Mouse (Mus musculus): Measurements from ENCODE around the gene Ltbp2. TPM values are rescaled to one million over a fixed set of nuclear protein-coding genes. Genes with fewer than 3 reads are reported as not detected.

Gene Ltbp2
- total RNA-seq, 2 experiments from 2014 or later = 0.48 to 1.5 TPM

DNA sequence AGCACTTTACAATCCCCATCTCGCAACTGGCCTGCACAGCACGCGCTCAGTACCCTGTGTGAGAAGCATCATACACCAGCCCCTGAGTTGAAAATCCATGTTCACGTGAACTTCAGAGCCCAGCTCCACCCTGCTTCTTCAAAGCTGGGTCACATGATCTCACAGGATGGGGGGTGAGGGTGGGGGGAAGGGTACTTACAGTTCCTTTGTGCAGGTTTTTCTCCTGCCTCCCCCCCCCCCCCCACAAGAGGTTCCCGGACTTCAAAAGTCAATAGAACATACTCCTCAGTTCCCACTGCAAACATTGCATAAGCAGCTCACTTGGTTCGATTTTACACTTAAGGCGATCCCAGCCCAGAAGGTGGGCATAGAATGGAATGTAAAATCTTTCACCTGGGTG, 106.7 kb downstream of the Ltbp2 start:
- no peak for DNase-seq
- intact Hi-C loops (cut with DNase I) = no loop called here

DNA sequence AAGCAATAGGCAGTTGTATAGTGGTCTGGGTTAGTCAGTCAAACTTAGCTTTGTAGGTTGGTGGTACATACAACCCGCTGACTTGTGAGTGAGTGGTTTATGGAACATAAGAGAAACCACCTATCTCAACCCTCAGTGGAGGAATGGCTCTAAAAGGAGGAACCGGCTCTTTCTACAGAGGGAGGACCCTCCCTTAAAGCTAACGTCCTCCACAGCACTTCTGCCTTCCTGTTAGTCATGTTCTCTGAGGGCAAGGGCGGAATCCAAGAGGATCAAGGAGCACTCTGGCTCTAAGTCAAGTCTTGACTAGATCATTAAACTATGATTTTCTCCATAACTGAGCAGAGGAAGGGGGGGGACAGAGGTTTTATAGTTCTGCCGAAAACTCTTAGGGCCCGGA, 108.8 kb downstream of the Ltbp2 start:
- intact Hi-C loops (cut with DNase I) = no loop called here

DNA sequence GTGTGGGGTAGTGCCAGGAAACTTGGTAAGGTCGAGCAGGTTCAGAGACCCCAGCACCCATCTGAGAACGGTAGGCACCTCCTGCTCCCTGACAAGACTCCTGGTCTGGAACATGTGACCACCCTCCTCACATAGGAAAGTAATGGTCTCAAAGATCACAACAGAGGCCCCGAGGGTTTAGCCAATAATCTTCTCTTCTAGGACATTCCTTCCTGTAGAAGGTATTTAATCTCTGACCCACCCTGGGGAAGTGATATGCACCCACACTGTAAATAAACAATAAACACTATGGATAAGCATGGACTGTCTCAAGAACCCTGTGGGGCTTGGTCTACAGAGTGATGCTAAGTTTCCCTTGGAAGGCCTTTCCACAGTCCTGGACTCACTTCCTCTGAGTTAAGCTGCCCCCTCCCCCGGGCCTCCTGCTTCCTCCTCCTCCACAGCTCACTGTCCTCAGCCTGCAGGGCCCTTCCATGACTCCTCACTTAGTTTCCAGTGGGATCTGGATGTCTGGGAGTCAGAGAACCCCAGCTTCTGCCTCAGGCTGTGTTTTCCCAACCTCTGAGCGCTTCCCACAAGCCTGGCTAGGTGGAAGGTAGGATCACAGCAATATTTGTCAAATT, 110.1 kb downstream of the Ltbp2 start:
- DNase-seq = no peak
- intact Hi-C loops (cut with DNase I) = no loop called here

More for the DNA sequence above, 108.8 kb downstream of the Ltbp2 start:
- no peak for DNase-seq

DNA sequence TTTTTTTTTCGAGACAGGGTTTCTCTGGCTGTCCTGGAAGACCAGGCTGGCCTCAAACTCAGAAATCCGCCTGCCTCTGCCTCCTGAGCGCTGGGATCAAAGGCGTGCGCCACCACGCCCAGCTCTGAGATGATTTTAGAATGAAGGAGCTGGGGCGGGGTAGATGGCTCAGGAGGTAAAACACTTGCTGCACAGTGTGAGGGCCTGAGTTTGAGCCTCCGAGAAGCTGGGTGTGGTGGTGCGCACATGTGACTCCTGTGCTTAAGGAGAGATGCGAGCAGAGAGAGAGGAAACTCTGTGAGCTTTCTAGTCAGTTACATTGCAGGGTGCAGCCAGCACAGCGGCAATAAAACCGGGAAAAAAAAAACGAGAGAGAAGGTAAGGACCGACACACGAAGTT, 110.8 kb downstream of the Ltbp2 start:
- intact Hi-C loops (cut with DNase I) = no loop called here
- no peak for DNase-seq

DNA sequence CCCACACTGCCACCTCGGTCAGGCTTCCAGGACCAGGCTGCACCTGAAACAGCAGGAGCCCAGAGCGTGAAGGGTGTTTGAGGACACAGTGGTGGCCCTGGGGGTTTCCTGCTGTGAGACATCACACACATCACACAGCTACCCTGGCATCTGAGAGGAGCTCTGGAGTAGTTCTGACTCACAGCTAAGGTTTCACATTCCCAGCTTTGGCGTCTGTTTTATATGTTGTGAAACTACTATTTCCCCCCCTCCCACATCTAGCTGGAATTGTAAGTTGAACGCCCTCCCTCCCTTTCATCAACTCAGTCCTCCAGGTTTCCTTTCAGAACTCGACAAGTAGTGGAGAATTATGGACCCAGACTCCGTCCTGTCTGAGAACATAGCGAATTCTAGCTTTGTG, 111.6 kb downstream of the Ltbp2 start:
- intact Hi-C loops (cut with DNase I) = no loop called here

DNA sequence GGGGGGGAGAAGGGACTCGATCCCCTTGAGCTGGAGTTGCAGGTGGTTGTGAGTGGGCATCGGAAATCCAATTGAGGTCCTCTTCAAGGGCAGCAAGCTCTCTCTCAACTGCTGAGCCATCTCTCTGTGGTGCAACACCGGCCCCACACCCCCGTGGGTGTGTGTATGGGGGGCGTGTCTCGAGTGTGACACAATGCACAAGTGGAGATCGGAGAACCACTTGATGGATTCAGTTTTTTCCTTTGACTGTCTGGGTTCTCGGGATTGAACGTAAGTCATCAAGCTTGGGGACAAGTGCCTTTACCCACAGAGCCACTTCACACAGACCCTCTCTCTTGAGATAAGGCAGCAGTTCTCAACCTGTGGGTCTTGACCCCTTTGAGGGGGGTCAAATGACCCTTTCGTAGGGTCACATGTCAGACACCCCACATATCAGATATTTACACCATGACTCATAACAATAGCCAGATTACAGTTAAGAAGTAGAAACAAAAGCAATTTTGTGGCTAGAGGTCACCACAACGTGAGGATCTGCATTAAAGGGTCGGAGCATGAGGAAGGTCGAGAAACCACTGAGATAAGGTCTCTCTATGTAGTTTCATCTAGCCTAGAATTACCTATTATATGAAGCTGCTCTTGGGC, 112.6 kb downstream of the Ltbp2 start:
- intact Hi-C loops (cut with DNase I) = no loop called here
- no peak for DNase-seq

More for the DNA sequence above, 111.6 kb downstream of the Ltbp2 start:
- DNase-seq = no peak

DNA sequence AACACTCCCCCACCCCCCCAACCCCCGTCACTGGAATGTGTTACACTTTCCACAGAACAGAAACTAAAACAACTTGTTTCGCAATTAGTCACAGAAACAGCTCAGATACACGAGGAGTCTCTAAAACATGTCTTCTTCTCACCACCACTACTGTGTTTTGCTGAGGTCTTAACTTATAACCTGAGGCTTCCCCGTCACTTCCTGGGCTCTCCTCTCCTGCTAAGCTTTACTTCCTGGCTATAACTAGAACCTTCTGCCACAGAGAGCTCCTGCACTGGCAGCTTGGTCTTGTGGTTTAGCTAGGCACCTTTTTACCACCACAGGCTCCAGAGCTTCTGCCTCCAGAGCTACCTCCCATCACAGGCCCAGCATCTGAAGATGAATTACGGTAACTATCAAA, 113.8 kb downstream of the Ltbp2 start:
- no peak for DNase-seq
- intact Hi-C loops (cut with DNase I) = no loop called here

DNA sequence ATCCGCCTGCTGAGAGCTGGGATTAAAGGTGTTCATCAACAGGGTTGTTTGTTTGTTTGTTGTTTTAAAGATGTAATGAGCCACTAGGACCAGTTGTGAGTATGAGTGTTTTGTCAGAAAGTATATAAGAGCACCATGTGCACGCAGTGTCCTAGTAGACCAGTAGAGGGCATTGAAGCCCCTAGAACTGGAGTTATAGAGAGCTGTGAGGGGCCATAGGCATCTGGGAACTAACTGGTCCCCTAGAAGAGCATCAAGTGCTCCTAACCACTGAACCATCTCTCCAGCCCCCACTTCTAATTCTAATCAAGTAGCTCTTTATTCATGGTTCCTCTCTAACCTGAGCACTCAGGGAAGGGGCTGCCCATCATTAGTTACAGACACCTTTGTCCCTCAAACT, 117.3 kb downstream of the Ltbp2 start:
- DNase-seq = no peak
- intact Hi-C loops (cut with DNase I) = no loop called here

DNA sequence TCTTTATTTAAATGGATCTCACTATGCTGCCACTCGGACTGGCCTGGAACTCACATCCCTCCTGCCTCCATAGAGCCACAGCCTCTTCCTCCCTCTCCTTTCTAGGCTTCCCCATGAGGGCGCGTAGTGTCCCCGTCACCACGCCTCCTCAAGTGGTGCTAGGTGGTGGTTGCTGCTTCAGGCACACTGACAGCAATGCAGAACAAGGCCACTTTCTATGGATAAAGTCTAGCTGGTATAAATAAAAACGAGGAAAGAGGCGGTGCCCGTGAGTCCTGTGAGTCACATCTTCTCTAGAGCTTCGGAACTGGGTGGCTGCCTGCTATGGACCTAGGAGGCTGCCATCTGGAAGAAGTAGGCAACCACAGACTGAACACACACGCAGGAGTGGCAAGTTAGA, 120.3 kb downstream of the Ltbp2 start:
- intact Hi-C loops (cut with DNase I) = no loop called here
- DNase-seq = no peak

DNA sequence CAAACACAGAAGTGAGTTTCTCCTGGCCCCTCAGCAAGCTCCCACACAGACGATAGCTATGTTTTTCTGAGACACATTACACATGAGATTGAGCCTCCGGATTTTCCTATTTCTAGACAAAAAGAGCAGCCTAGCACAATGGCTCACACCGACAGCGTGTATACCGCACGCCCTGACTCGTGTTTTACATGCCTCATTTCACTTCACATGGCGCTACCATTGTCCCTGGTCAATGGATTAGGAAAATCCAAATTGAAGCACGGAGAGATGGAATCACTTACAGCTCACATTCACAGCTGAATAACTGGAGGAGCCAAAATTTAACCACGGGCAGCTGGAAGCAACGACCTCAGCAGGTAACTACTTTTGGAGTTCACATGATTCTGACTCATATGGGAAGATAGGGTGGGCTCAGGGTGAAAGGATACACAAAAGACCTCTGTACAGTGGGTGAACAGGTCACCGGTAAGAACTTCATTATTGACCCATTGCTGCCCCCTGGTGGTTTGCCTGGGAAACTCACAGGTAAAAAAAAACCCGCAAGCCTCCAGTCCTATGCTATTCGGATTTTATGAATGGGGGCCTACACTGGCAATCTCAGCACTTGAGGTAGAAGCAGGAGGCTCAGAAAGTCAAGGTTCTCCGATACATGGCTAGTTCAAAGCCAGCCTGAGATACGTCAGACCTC, 121.2 kb downstream of the Ltbp2 start:
- intact Hi-C loops (cut with DNase I) = loop anchor here (1.0 kb wide), 1 partner anchor 101 kb away; no protein-coding TSS in a partner anchor
- DNase-seq = peak in 1 of 2 experiments; percentile 36

DNA sequence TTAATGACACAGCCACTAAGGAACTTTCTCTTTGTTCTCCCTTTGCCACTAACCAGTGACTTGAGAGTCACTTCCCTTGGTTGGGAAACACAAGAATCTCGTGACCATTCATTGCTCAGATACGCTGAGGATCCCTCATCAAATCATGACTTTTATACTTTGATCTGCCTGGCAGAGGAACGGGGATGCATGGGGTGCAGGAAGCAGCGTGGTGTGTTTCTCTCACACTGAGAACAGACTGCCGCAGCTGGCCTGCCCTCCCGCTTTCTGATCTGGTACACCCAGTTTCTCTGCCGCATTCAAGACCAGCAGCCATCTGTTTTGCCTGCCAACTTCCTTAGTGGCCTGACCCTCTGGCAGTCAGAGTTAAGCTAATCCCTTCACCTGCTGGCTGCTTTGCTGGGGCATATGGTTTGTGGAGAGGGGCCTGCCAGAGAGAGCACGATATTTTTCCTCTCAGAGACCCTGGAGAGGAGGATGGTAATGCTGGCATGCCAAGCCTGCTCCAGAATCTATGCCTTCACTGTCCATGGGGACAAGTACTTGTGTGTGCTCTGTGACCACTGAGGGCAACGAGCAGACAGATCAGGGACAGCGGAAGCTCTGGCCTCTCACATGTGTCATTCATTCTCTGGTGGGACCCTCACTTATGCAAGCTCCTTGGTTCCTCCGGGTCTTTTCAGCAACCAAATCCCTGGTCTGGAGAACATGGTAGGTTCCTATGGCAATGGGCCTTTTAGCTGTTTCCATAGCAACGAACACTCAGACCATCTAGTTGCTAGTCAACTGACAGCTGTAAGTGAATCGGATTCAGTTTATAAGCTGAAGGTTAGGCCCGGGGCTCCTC, 124.0 kb downstream of the Ltbp2 start:
- intact Hi-C loops (cut with DNase I) = loop anchor here (1.0 kb wide), 1 partner anchor 20 kb away; no protein-coding TSS in a partner anchor
- no peak for DNase-seq

DNA sequence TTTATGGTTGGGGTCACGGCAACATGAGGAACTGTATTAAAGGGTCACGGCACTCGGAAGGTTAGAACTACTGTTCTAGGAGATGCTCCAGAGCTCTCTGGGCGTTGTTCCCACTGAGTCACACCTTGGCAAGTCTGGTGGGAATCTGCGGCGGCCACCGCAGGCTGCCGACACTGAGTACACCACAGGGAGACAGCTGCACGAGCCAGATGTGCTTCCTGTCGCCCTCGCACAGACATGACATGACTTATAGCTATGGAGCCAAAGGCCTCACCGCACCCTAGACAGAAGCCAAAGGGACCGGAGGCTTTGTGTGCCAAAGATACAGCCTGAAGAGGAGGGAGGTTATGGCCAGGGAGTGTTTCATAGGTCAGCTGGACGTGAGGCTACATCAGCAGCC, 125.7 kb downstream of the Ltbp2 start:
- intact Hi-C loops (cut with DNase I) = loop anchor here (2.0 kb wide), 1 partner anchor 22 kb away; no protein-coding TSS in a partner anchor

DNA sequence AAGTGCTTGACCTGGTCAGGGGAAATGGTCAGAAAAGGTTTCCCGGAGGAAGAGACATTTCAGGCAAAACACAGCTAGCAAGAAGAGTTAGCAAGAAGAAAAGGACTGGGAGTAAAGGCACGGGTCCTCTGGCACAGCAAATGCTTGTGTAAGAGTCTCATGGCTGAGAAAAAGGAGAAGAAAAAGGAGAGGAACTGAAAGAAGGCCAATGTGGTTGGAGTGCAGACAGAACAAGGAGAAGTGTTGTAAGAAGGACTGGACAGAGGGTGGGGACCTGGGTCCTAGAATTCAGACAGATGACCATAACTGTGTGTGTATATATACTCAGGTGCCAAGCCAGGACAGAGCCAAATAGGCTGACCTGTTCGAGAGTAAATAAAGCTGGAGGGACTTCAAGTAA, 128.2 kb downstream of the Ltbp2 start:
- DNase-seq = no peak
- intact Hi-C loops (cut with DNase I) = no loop called here

More for the DNA sequence above, 125.7 kb downstream of the Ltbp2 start:
- peak; percentile 65 to 71 for DNase-seq

DNA sequence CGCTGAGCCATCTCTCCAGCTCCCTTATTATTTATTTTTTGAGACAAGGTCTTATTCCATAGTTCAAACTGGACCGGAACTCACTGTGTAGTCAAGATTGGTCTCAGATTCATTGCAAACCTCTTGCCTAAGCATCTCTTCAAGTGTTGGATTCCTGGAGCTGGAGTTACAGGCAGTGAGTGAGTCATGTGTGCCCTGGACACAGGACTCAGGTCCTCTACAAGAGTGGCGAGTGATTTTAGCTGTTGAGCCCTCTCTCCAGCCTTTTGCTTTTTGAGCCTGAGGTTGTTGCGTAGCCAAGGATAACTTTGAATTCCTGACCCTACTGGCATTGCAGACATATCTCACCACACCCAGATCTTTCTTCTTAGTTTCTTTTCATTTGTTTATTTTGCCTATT, 130.6 kb downstream of the Ltbp2 start:
- intact Hi-C loops (cut with DNase I) = no loop called here
- DNase-seq = no peak

DNA sequence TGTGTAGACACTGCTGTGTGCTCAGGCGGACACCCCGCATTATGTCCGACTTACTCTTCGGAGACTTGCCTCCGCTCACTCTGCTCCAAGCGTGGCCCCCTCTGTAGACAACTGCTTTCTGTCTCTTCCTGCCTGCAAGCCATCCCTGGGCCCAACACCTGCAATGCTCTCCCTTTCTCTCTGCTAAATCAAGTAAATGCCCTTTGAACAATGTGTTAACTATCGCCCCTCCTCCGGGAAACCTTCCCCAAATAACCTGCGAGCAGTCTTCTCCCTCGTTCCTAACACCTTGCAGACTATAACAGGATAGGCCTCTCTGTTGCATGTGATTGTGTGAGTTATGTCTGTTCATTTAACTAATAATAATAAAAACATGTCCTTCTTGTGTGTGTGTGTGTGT, 132.8 kb downstream of the Ltbp2 start:
- no peak for DNase-seq
- intact Hi-C loops (cut with DNase I) = no loop called here

DNA sequence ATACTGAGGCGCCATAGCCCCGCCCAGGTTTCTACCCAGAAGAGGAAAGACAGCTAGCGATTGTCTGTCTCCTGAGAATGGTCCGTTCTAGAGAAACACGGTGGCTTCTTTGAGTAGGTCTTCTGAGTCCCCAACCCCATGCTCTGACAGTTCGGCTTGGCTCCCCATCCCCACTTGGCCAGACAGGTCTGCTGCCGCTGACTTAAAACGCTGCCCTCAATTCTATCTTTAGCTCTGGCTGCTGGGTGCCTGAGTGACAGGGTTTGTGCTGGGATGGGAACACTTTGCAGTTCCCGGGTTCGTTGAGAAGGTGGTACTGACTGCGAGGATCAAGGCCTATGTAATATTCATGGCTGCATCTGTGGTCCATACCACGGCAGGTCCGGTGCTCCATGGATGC, 143.0 kb downstream of the Ltbp2 start:
- no peak for DNase-seq
- intact Hi-C loops (cut with DNase I) = no loop called here

Other genes with a start within 250 kb of the Ltbp2 start
- not detected for gene Vrtn, start 235.5 kb downstream of the Ltbp2 start, total RNA-seq (2021)
- gene Syndig1l, start 177.7 kb downstream of the Ltbp2 start, total RNA-seq (2021) = not detected
- gene Npc2, start 103.4 kb downstream of the Ltbp2 start, total RNA-seq (2021) = 10 to 100 TPM; 12.7 to 14.1 TPM
- 10 to 100 TPM; 39.0 to 42.6 TPM for gene Isca2, start 103.3 kb downstream of the Ltbp2 start, total RNA-seq (2021)
- 10 to 100 TPM; 25.0 to 28.1 TPM for gene Fcf1, start 94.4 kb upstream of the Ltbp2 start, total RNA-seq (2021)
- gene Arel1, start 94.4 kb upstream of the Ltbp2 start, total RNA-seq (2021) = 10 to 100 TPM; 19.7 to 26.1 TPM
- gene Ylpm1, start 119.8 kb upstream of the Ltbp2 start, total RNA-seq (2021) = 10 to 100 TPM; 14.7 to 15.6 TPM
- gene Prox2, start 234.2 kb upstream of the Ltbp2 start, total RNA-seq (2021) = 1 to 10 TPM; 1.1 to 2.2 TPM
- 100 to 1,000 TPM; 286 to 336 TPM for gene Dlst, start 234.3 kb upstream of the Ltbp2 start, total RNA-seq (2021)